Mouse (Mus musculus): ENCODE data around the gene Iqsec1. TPM values are rescaled to one million over a fixed set of nuclear protein-coding genes. Genes with fewer than 3 reads are reported as not detected.

The Iqsec1 gene
- polyA plus RNA-seq, 1 experiment from 2014 or later: 16.1 TPM

GRCm38 (mm10) chr6:90686812-90687211 lies 301.7 kb downstream of the Iqsec1 start:
- no peak for ATAC-seq (ENCODE audit: low FRiP score, low TSS enrichment)
- Histone ChIP-seq H3K27ac (ENCODE audit: low read depth, low read length) (no peak overlapping the region), H3K9ac (ENCODE audit: low read depth, low read length) (no peak overlapping the region), H3K4me2 (replicated peaks; ENCODE audit: low read depth, low read length) (no peak overlapping the region), H3K27me3 (ENCODE audit: control insufficient read depth, insufficient read depth, low read length) (no peaks in the 10 kb centered on the region), H3K9me3 (ENCODE audit: control insufficient read depth, low read length) (no peaks in the 10 kb centered on the region), H3K4me3 (ENCODE audit: low read length) (no peak overlapping the region), H3K4me1 (ENCODE audit: control insufficient read depth, insufficient read depth, low read length) (no peaks in the 10 kb centered on the region), H3K36me3 (ENCODE audit: control insufficient read depth, insufficient read depth, low read length) (peaks cover 28% of the 10 kb centered on the region)
- WGBS: 78% methylated on average over 1 of the region's 1 CpGs

- H3K27ac ChIP-seq (ENCODE audit: low read depth, low read length): no peak overlapping the region
- H3K4me1 ChIP-seq (ENCODE audit: control insufficient read depth, insufficient read depth, low read length): 0 out of 2 replicates have a peak, but pooled peaks cover 3% of the 10 kb centered on the region
- H3K4me2 ChIP-seq (replicated peaks; ENCODE audit: low read depth, low read length): no peak overlapping the region
- no peaks in the 10 kb centered on the region for H3K9me3 ChIP-seq (ENCODE audit: control insufficient read depth, low read length)
- H3K4me3 ChIP-seq (ENCODE audit: low read length): no peak overlapping the region
- peaks cover 14% of the 10 kb centered on the region for H3K36me3 ChIP-seq (ENCODE audit: control insufficient read depth, insufficient read depth, low read length)
- no peak overlapping the region for H3K9ac ChIP-seq (ENCODE audit: low read depth, low read length)
- no peaks in the 10 kb centered on the region for H3K27me3 ChIP-seq (ENCODE audit: control insufficient read depth, insufficient read depth, low read length)
- ATAC-seq (ENCODE audit: low FRiP score, low TSS enrichment): no peak; the same call in 1 of the 2 replicates
- WGBS: 91% methylated on average over 3 of the region's 3 CpGs
These were observed 304.5 kb downstream of the Iqsec1 start for GRCm38 (mm10) chr6:90683831-90684532.

DNA sequence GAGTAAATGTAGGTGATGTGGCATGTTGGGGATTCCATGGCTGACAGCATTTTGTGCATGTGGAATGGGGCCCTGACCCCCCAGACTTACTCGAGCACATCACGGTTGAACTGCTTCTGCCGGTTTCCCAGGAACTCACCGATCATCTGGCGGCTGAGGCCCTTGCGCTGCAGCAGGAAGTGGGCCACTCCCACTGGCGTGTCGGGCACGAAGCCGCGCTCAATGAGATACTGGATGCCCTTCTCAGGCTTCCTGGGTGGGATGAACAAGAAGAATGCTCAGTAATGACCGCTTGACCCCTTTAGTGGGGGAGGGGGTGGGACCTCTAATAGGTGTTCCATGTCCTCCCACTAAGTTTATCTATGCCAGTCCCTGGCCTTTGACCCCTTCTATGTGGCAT lies 308.1 kb downstream of the Iqsec1 start:
- no peak overlapping the region for H3K9ac ChIP-seq (ENCODE audit: low read depth, low read length)
- no peaks in the 10 kb centered on the region for H3K9me3 ChIP-seq (ENCODE audit: control insufficient read depth, low read length)
- H3K4me1 ChIP-seq (ENCODE audit: control insufficient read depth, insufficient read depth, low read length): 0 out of 2 replicates have a peak, but pooled peaks cover 3% of the 10 kb centered on the region
- H3K4me3 ChIP-seq (ENCODE audit: low read length): no peak overlapping the region
- 71% methylated on average over 12 of the region's 12 CpGs for WGBS
- H3K4me2 ChIP-seq (replicated peaks; ENCODE audit: low read depth, low read length): no peak overlapping the region
- ATAC-seq (ENCODE audit: low FRiP score, low TSS enrichment): no peak
- H3K27ac ChIP-seq (ENCODE audit: low read depth, low read length): no peak overlapping the region
- H3K36me3 ChIP-seq (ENCODE audit: control insufficient read depth, insufficient read depth, low read length): peaks cover 37% of the 10 kb centered on the region
- H3K27me3 ChIP-seq (ENCODE audit: control insufficient read depth, insufficient read depth, low read length): no peaks in the 10 kb centered on the region

DNA sequence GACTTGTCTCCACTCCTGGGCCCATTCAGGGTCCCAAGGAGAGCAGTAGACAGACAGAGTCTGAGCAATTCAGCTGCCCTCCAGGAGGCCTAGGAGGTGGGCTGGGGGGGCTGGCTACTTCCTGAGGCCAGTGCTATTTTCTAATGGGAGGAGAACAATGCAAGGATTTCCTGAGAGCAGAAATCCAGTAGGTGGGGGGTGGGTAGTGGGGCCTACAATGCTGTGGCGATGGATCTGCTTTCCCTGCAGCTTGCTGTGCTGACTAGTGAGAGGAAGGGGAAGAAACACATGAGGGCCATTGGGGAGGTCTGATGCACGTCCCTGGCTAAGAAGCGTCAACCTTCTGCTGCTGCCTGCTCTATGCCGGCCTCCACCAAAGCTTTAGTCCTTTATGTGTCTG lies 309.7 kb downstream of the Iqsec1 start:
- H3K4me1 ChIP-seq (ENCODE audit: control insufficient read depth, insufficient read depth, low read length): 0 out of 2 replicates have a peak, but pooled peaks cover 3% of the 10 kb centered on the region
- no peak overlapping the region for H3K4me3 ChIP-seq (ENCODE audit: low read length)
- H3K27me3 ChIP-seq (ENCODE audit: control insufficient read depth, insufficient read depth, low read length): no peaks in the 10 kb centered on the region
- no peak overlapping the region for H3K27ac ChIP-seq (ENCODE audit: low read depth, low read length)
- ATAC-seq (ENCODE audit: low FRiP score, low TSS enrichment): 0 out of 2 replicates have a peak, but pooled peaks have one; percentile 20
- WGBS: 86% methylated on average over 4 of the region's 4 CpGs
- H3K9me3 ChIP-seq (ENCODE audit: control insufficient read depth, low read length): no peaks in the 10 kb centered on the region; the same call in 1 of the 2 replicates
- peaks cover 50% of the 10 kb centered on the region for H3K36me3 ChIP-seq (ENCODE audit: control insufficient read depth, insufficient read depth, low read length)
- H3K4me2 ChIP-seq (replicated peaks; ENCODE audit: low read depth, low read length): no peak overlapping the region
- H3K9ac ChIP-seq (ENCODE audit: low read depth, low read length): no peak overlapping the region

GRCm38 (mm10) chr6:90668693-90669092 lies 319.8 kb downstream of the Iqsec1 start:
- no peak overlapping the region for H3K4me2 ChIP-seq (replicated peaks; ENCODE audit: low read depth, low read length)
- 34% methylated on average over 9 of the region's 9 CpGs for WGBS
- no peak overlapping the region for H3K9ac ChIP-seq (ENCODE audit: low read depth, low read length)
- H3K27ac ChIP-seq (ENCODE audit: low read depth, low read length): no peak overlapping the region
- no peaks in the 10 kb centered on the region for H3K9me3 ChIP-seq (ENCODE audit: control insufficient read depth, low read length)
- H3K4me1 ChIP-seq (ENCODE audit: control insufficient read depth, insufficient read depth, low read length): 0 out of 2 replicates have a peak, but pooled peaks cover 3% of the 10 kb centered on the region
- ATAC-seq (ENCODE audit: low FRiP score, low TSS enrichment): peak; percentile 56; the same call in 1 of the 2 replicates
- H3K4me3 ChIP-seq (ENCODE audit: low read length): no peak overlapping the region
- peaks cover 70% of the 10 kb centered on the region for H3K36me3 ChIP-seq (ENCODE audit: control insufficient read depth, insufficient read depth, low read length)
- H3K27me3 ChIP-seq (ENCODE audit: control insufficient read depth, insufficient read depth, low read length): no peaks in the 10 kb centered on the region

DNA sequence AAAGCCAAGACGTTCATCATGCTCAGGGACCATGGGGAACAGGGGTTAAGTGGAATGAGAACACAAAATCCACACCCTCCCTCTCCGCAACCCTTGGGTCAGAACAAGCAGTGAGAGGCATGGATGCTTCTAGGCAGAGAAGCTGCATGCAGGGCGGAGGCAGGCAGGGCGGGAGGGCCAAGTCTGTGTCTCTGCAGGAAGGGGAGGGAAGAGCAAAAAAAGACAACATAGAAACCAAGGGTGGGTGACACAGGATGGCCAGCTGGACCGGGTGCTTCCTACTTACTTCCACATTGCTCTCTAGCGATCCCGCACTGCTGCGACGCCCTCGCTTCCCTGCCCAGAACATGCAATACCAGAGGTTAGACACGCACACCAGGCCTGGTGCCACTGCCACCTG lies 324.7 kb downstream of the Iqsec1 start:
- no peaks in the 10 kb centered on the region for H3K9me3 ChIP-seq (ENCODE audit: control insufficient read depth, low read length)
- no peaks in the 10 kb centered on the region for H3K27me3 ChIP-seq (ENCODE audit: control insufficient read depth, insufficient read depth, low read length)
- H3K4me1 ChIP-seq (ENCODE audit: control insufficient read depth, insufficient read depth, low read length): peaks cover 20% of the 10 kb centered on the region
- H3K36me3 ChIP-seq (ENCODE audit: control insufficient read depth, insufficient read depth, low read length): peaks cover 33% of the 10 kb centered on the region
- peak overlapping the region; percentile 44 for H3K27ac ChIP-seq (ENCODE audit: low read depth, low read length)
- no peak overlapping the region for H3K4me2 ChIP-seq (replicated peaks; ENCODE audit: low read depth, low read length)
- no peak overlapping the region for H3K4me3 ChIP-seq (ENCODE audit: low read length)
- WGBS: 66% methylated on average over 11 of the region's 11 CpGs
- ATAC-seq (ENCODE audit: low FRiP score, low TSS enrichment): 0 out of 2 replicates have a peak, but pooled peaks have one; percentile 6
- H3K9ac ChIP-seq (ENCODE audit: low read depth, low read length): no peak overlapping the region

GRCm38 (mm10) chr6:90662148-90662547 lies 326.3 kb downstream of the Iqsec1 start:
- WGBS: 87% methylated on average over 5 of the region's 5 CpGs
- H3K36me3 ChIP-seq (ENCODE audit: control insufficient read depth, insufficient read depth, low read length): peaks cover 18% of the 10 kb centered on the region; the same call in 1 of the 2 replicates
- H3K4me3 ChIP-seq (ENCODE audit: low read length): no peak overlapping the region
- no peak for ATAC-seq (ENCODE audit: low FRiP score, low TSS enrichment)
- no peaks in the 10 kb centered on the region for H3K9me3 ChIP-seq (ENCODE audit: control insufficient read depth, low read length)
- H3K27ac ChIP-seq (ENCODE audit: low read depth, low read length): no peak overlapping the region
- H3K9ac ChIP-seq (ENCODE audit: low read depth, low read length): no peak overlapping the region
- H3K4me1 ChIP-seq (ENCODE audit: control insufficient read depth, insufficient read depth, low read length): peaks cover 20% of the 10 kb centered on the region
- no peak overlapping the region for H3K4me2 ChIP-seq (replicated peaks; ENCODE audit: low read depth, low read length)
- H3K27me3 ChIP-seq (ENCODE audit: control insufficient read depth, insufficient read depth, low read length): no peaks in the 10 kb centered on the region

DNA sequence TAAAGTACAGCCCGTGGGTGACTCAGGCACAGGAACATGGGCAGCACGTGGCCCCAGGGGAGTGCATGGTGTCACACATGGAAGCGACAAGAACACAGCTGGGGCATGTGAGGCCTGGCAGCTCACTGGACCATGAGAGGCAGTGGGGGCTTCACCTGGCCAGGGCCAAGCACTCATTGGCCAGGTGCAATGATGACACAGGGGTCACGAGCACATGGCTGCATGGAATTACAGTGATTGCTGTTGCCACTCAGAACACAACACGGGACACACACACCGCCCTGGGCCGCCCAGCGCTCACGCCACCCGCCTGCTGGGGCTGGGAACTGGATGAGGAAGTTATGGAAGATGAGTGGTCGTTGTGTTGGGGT lies 327.5 kb downstream of the Iqsec1 start:
- peaks cover 20% of the 10 kb centered on the region for H3K4me1 ChIP-seq (ENCODE audit: control insufficient read depth, insufficient read depth, low read length)
- WGBS: 70% methylated on average over 11 of the region's 11 CpGs
- H3K36me3 ChIP-seq (ENCODE audit: control insufficient read depth, insufficient read depth, low read length): peaks cover 10% of the 10 kb centered on the region; the same call in 1 of the 2 replicates
- no peak overlapping the region for H3K4me3 ChIP-seq (ENCODE audit: low read length)
- peak; percentile 55 for ATAC-seq (ENCODE audit: low FRiP score, low TSS enrichment)
- no peak overlapping the region for H3K9ac ChIP-seq (ENCODE audit: low read depth, low read length)
- no peak overlapping the region for H3K4me2 ChIP-seq (replicated peaks; ENCODE audit: low read depth, low read length)
- no peaks in the 10 kb centered on the region for H3K27me3 ChIP-seq (ENCODE audit: control insufficient read depth, insufficient read depth, low read length)
- H3K9me3 ChIP-seq (ENCODE audit: control insufficient read depth, low read length): no peaks in the 10 kb centered on the region; the same call in 1 of the 2 replicates
- H3K27ac ChIP-seq (ENCODE audit: low read depth, low read length): peak overlapping the region; percentile 59; the same call in 1 of the 2 replicates

DNA sequence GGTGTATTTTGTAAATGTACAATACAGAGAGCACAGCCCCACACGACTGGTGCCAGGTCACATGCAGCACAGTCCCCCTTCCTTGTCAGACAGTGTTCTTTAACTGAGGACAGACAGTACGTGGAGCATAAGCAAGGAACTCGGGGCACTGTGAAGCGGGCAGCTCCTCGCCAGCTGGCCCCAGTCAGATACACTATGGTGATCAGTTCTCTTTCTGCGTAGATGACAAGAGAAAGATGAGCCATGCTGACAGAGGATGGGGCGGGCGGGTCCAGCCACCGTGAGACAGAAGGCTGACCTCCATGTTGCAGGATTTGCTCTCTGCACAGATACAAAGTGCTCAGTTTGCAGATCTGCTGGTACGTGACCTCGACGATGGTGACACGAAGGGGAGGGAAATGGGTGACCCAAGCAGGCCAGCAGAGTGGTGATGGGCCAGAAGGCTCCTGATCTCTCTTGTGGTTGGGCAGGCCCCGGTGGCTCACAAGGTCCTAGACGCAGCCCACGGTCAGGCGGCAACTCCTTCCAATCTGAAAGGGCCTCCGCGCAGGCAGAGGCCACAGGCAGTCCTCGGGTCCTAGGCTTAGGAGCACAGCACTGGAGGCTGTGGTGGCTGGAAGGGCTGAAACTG lies 328.0 kb downstream of the Iqsec1 start:
- Histone ChIP-seq H3K27ac (ENCODE audit: low read depth, low read length) (peak overlapping the region; percentile 59; the same call in 1 of the 2 replicates), H3K9me3 (ENCODE audit: control insufficient read depth, low read length) (no peaks in the 10 kb centered on the region; the same call in 1 of the 2 replicates), H3K36me3 (ENCODE audit: control insufficient read depth, insufficient read depth, low read length) (peaks cover 7% of the 10 kb centered on the region; the same call in 1 of the 2 replicates), H3K27me3 (ENCODE audit: control insufficient read depth, insufficient read depth, low read length) (no peaks in the 10 kb centered on the region), H3K4me3 (ENCODE audit: low read length) (no peak overlapping the region), H3K4me2 (replicated peaks; ENCODE audit: low read depth, low read length) (no peak overlapping the region), H3K9ac (ENCODE audit: low read depth, low read length) (no peak overlapping the region), H3K4me1 (ENCODE audit: control insufficient read depth, insufficient read depth, low read length) (peaks cover 20% of the 10 kb centered on the region)
- ATAC-seq (ENCODE audit: low FRiP score, low TSS enrichment): peak; percentile 32
- 53% methylated on average over 20 of the region's 20 CpGs for WGBS

Data from kidney, embryonic 14.5 days (tissue).